Mouse (Mus musculus): ENCODE data around the gene Ascc2.

- TF ChIP-seq EP300 (IDR thresholded peaks at IDR 0.05; ENCODE audit: insufficient read depth, low read depth, low read length) (no peak), CTCF (IDR thresholded peaks at IDR 0.05; ENCODE audit: low read depth, low read length) (no peak)
These were observed 22.3 kb downstream of the Ascc2 start for GRCm38 (mm10) chr11:4659818-4660217.

Data from ES-Bruce4 (cell line).